Mouse (Mus musculus): ENCODE data around the gene Dlg2. TPM values are rescaled to one million over a fixed set of nuclear protein-coding genes. Genes with fewer than 3 reads are reported as not detected.

The Dlg2 gene
- total RNA-seq, 1 experiment from 2014 or later, result 2.2 TPM

GRCm38 (mm10) chr7:92430254-92430653 is 1953.8 kb downstream of the Dlg2 start:
- ATAC-seq (ENCODE audit: extremely low read depth, insufficient number of reproducible peaks, low FRiP score, poor library complexity, severe bottlenecking), result no peak

GRCm38 (mm10) chr7:92437168-92437567 is 1960.7 kb downstream of the Dlg2 start:
- no peak for ATAC-seq (ENCODE audit: extremely low read depth, insufficient number of reproducible peaks, low FRiP score, poor library complexity, severe bottlenecking)

- no peak for ATAC-seq (ENCODE audit: extremely low read depth, insufficient number of reproducible peaks, low FRiP score, poor library complexity, severe bottlenecking)
Observed at GRCm38 (mm10) chr7:92439503-92440487, 1963.3 kb downstream of the Dlg2 start.

- 0 out of 2 replicates have a peak, but pooled peaks have one; percentile 26 for ATAC-seq (ENCODE audit: extremely low read depth, insufficient number of reproducible peaks, low FRiP score, poor library complexity, severe bottlenecking)
Observed at GRCm38 (mm10) chr7:92441611-92442010, 1965.1 kb downstream of the Dlg2 start.

GRCm38 (mm10) chr7:92442082-92442481 is 1965.6 kb downstream of the Dlg2 start:
- no peak for ATAC-seq (ENCODE audit: extremely low read depth, insufficient number of reproducible peaks, low FRiP score, poor library complexity, severe bottlenecking)

GRCm38 (mm10) chr7:92447938-92448337 is 1971.5 kb downstream of the Dlg2 start:
- ATAC-seq (ENCODE audit: extremely low read depth, insufficient number of reproducible peaks, low FRiP score, poor library complexity, severe bottlenecking), result no peak

- no peak for ATAC-seq (ENCODE audit: extremely low read depth, insufficient number of reproducible peaks, low FRiP score, poor library complexity, severe bottlenecking)
Observed at GRCm38 (mm10) chr7:92448782-92449575, 1972.5 kb downstream of the Dlg2 start.

GRCm38 (mm10) chr7:92454176-92454575 is 1977.7 kb downstream of the Dlg2 start:
- ATAC-seq (ENCODE audit: extremely low read depth, insufficient number of reproducible peaks, low FRiP score, poor library complexity, severe bottlenecking), result no peak

- no peak for ATAC-seq (ENCODE audit: extremely low read depth, insufficient number of reproducible peaks, low FRiP score, poor library complexity, severe bottlenecking)
Observed at GRCm38 (mm10) chr7:92455927-92456326, 1979.5 kb downstream of the Dlg2 start.

- ATAC-seq (ENCODE audit: extremely low read depth, insufficient number of reproducible peaks, low FRiP score, poor library complexity, severe bottlenecking), result no peak
Observed at GRCm38 (mm10) chr7:92457791-92458190, 1981.3 kb downstream of the Dlg2 start.

- no peak for ATAC-seq (ENCODE audit: extremely low read depth, insufficient number of reproducible peaks, low FRiP score, poor library complexity, severe bottlenecking)
Observed at GRCm38 (mm10) chr7:92458308-92458707, 1981.8 kb downstream of the Dlg2 start.

GRCm38 (mm10) chr7:92460578-92460977 is 1984.1 kb downstream of the Dlg2 start:
- ATAC-seq (ENCODE audit: extremely low read depth, insufficient number of reproducible peaks, low FRiP score, poor library complexity, severe bottlenecking), result no peak

GRCm38 (mm10) chr7:92461256-92461655 is 1984.8 kb downstream of the Dlg2 start:
- no peak for ATAC-seq (ENCODE audit: extremely low read depth, insufficient number of reproducible peaks, low FRiP score, poor library complexity, severe bottlenecking)

- no peak for ATAC-seq (ENCODE audit: extremely low read depth, insufficient number of reproducible peaks, low FRiP score, poor library complexity, severe bottlenecking)
Observed at GRCm38 (mm10) chr7:92463080-92463877, 1986.8 kb downstream of the Dlg2 start.

- no peak for ATAC-seq (ENCODE audit: extremely low read depth, insufficient number of reproducible peaks, low FRiP score, poor library complexity, severe bottlenecking)
Observed at GRCm38 (mm10) chr7:92464290-92464689, 1987.8 kb downstream of the Dlg2 start.

GRCm38 (mm10) chr7:92479143-92479542 is 2002.7 kb downstream of the Dlg2 start:
- ATAC-seq (ENCODE audit: extremely low read depth, insufficient number of reproducible peaks, low FRiP score, poor library complexity, severe bottlenecking), result no peak

GRCm38 (mm10) chr7:92479748-92480147 is 2003.3 kb downstream of the Dlg2 start:
- ATAC-seq (ENCODE audit: extremely low read depth, insufficient number of reproducible peaks, low FRiP score, poor library complexity, severe bottlenecking), result no peak

GRCm38 (mm10) chr7:92483346-92483745 is 2006.9 kb downstream of the Dlg2 start:
- ATAC-seq (ENCODE audit: extremely low read depth, insufficient number of reproducible peaks, low FRiP score, poor library complexity, severe bottlenecking), result no peak

All from neutrophil, adult 5-6 weeks (primary cell).